Mouse (Mus musculus): ENCODE data around the gene Pecam1.

DNA sequence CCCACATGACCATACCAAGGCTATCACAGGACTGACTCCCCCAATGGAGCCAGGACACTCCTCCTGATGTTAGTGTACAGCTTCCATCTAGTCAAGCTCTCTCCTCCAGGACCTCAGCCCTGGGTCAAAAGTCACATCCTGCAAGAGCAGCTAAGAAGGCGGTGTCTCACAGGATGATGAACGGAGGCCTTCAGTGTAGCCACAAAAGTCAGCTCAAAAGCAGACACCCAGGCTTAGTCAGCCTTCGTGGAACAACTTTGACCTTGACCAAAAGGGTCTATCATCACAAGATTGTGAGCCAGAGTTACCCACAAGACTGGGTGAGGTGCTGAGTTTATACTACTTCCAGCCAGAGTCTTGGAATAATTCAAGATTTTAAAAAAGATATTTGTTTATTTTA is 42.6 kb downstream of the Pecam1 start:
- TF ChIP-seq POLR2A (IDR thresholded peaks at IDR 0.05; ENCODE audit: borderline replicate concordance, extremely low read depth, low read depth, low read length), result no peak
- no peak for TF ChIP-seq CTCF (IDR thresholded peaks at IDR 0.05; ENCODE audit: insufficient read depth, low read length)
